Mouse (Mus musculus) CH12.LX (cell line): ENCODE results near the gene Ptprg.

ENCODE experiments used
- ELF1 ChIP-seq: IDR thresholded peaks from 2 replicates; pipeline ENCODE4 v1.6.1; 2014; ENCODE audit warnings: low read depth, mild to moderate bottlenecking, inconsistent platforms, low read length, improper control_type of control experiment
- NRF1 ChIP-seq: IDR thresholded peaks from 2 replicates; pipeline ENCODE4 v1.6.1; 2014; ENCODE audit warnings: low read depth, mild to moderate bottlenecking, inconsistent platforms, low read length, improper control_type of control experiment, moderate library complexity
- POLR2A ChIP-seq: IDR thresholded peaks from 2 replicates; pipeline ENCODE4 v1.6.1; 2011; ENCODE audit warnings: low read depth, mild to moderate bottlenecking, improper control_type of control experiment, low read length
- ZKSCAN1 ChIP-seq: IDR thresholded peaks from 2 replicates; pipeline ENCODE4 v1.6.1; 2012; ENCODE audit warnings: low read depth, inconsistent platforms, low read length, improper control_type of control experiment, borderline replicate concordance

DNA sequence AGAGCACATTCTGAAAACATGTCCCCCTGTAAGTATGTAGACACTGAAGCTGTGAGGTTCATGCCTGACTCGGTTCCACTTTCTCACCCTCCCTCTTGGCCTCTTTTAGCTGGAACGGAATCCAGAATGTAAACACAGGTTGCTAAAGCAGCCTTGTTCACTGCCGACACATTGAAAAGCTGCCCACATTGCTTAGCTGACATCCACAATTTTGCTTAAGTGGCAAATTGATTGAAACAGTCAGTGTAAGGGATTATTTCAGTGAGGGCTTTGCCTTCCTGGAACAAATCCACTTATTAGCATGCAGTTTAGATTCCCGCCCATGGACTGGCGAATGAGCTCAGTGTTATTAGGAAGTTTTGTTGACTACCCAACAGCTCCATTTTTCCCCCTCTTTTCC, 532.8 kb downstream of the Ptprg start:
- TF ChIP-seq POLR2A: no peak
- TF ChIP-seq ZKSCAN1: no peak
- no peak for TF ChIP-seq ELF1
- no peak for TF ChIP-seq NRF1
